Comparison of ENCODE assay signal across 7 mouse cellular contexts in genomic region chr15:62106518-62106975, GRCm38 (mm10).
DNase-seq lines count a peak whose midpoint lies in the region; ATAC-seq and TF ChIP-seq lines count a peak whose summit lies in the region.

No protein-coding gene starts in this region.

- peaks cover 20% of the 10 kb centered on the region for H3K4me1 ChIP-seq in embryonic facial prominence, embryonic 10.5 days
- 0 out of 2 replicates have a peak, but pooled peaks cover 6% of the 10 kb centered on the region for H3K4me1 ChIP-seq in kidney, adult 2 months (ENCODE audit: control insufficient read depth, insufficient read depth, low read length)
- H3K4me1 ChIP-seq in limb, embryonic 12.5 days (replicated peaks) = peaks cover 12% of the 10 kb centered on the region
- H3K4me1 ChIP-seq in midbrain, embryonic 13.5 days (replicated peaks) = peaks cover 13% of the 10 kb centered on the region

- peak; percentile 92 for DNase-seq in adrenal gland, postnatal 10 days
- peak; percentile 59 for DNase-seq in embryonic facial prominence, embryonic 10.5 days (ENCODE audit: low spot score)
- DNase-seq in heart, adult 18-20 months = peak; percentile 90 to 93
- DNase-seq in kidney, adult 2 months = peak; percentile 96
- peak; percentile 78 for DNase-seq in skeletal muscle tissue, adult 2 months (ENCODE audit: low read depth, low spot score)

- WGBS in embryonic facial prominence, embryonic 10.5 days = 22% methylated on average over 5 of the region's 5 CpGs
- 20% methylated on average over 5 of the region's 5 CpGs for WGBS in kidney, adult 2 months
- 31% methylated on average over 5 of the region's 5 CpGs for WGBS in limb, embryonic 12.5 days
- 6% methylated on average over 5 of the region's 5 CpGs for WGBS in midbrain, embryonic 13.5 days

- no peaks in the 10 kb centered on the region for H3K27me3 ChIP-seq in embryonic facial prominence, embryonic 10.5 days (replicated peaks; ENCODE audit: low read depth, poor library complexity, severe bottlenecking)
- no peaks in the 10 kb centered on the region for H3K27me3 ChIP-seq in kidney, adult 2 months (replicated peaks; ENCODE audit: control insufficient read depth, insufficient read depth, low read length)
- no peaks in the 10 kb centered on the region for H3K27me3 ChIP-seq in limb, embryonic 12.5 days
- H3K27me3 ChIP-seq in midbrain, embryonic 13.5 days = peaks cover 43% of the 10 kb centered on the region

- TF ChIP-seq POLR2A in kidney, adult 2 months (IDR thresholded peaks at IDR 0.05; ENCODE audit: low read depth, low read length) = no peak

- TF ChIP-seq CTCF in kidney, adult 2 months (conservative IDR thresholded peaks at IDR 0.05; ENCODE audit: insufficient read depth, insufficient read length, low read depth, low read length) = no peak; the same call in 1 of the 2 replicates

- H3K27ac ChIP-seq in embryonic facial prominence, embryonic 10.5 days (replicated peaks) = peak overlapping the region; percentile 24; the same call in 1 of the 2 replicates
- no peak overlapping the region for H3K27ac ChIP-seq in kidney, adult 2 months (ENCODE audit: insufficient read depth, low read depth, low read length)
- no peak overlapping the region for H3K27ac ChIP-seq in limb, embryonic 12.5 days
- no peak overlapping the region for H3K27ac ChIP-seq in midbrain, embryonic 13.5 days

- H3K4me3 ChIP-seq in embryonic facial prominence, embryonic 10.5 days = no peak overlapping the region
- no peak overlapping the region for H3K4me3 ChIP-seq in kidney, adult 2 months (ENCODE audit: insufficient read depth, low read depth, low read length)
- H3K4me3 ChIP-seq in limb, embryonic 12.5 days (replicated peaks) = no peak overlapping the region
- H3K4me3 ChIP-seq in midbrain, embryonic 13.5 days (replicated peaks) = no peak overlapping the region

- H3K4me2 ChIP-seq in limb, embryonic 12.5 days = no peak overlapping the region
- H3K4me2 ChIP-seq in midbrain, embryonic 13.5 days (replicated peaks) = no peak overlapping the region

- ATAC-seq in limb, embryonic 12.5 days (ENCODE audit: insufficient number of reproducible peaks, insufficient read depth, low FRiP score, low TSS enrichment, low read depth) = peak; percentile 76
- ATAC-seq in midbrain, embryonic 13.5 days = peak; percentile 91

- H3K9me3 ChIP-seq in embryonic facial prominence, embryonic 10.5 days = peaks cover 7% of the 10 kb centered on the region; the same call in 1 of the 2 replicates
- peaks cover 3% of the 10 kb centered on the region; the same call in 1 of the 2 replicates for H3K9me3 ChIP-seq in limb, embryonic 12.5 days
- no peaks in the 10 kb centered on the region for H3K9me3 ChIP-seq in midbrain, embryonic 13.5 days

- H3K36me3 ChIP-seq in embryonic facial prominence, embryonic 10.5 days (replicated peaks) = peaks cover 11% of the 10 kb centered on the region
- no peaks in the 10 kb centered on the region for H3K36me3 ChIP-seq in kidney, adult 2 months (ENCODE audit: control insufficient read depth, insufficient read depth, low read length)
- no peaks in the 10 kb centered on the region for H3K36me3 ChIP-seq in limb, embryonic 12.5 days
- no peaks in the 10 kb centered on the region for H3K36me3 ChIP-seq in midbrain, embryonic 13.5 days

- H3K9ac ChIP-seq in limb, embryonic 12.5 days (replicated peaks) = no peak overlapping the region
- H3K9ac ChIP-seq in midbrain, embryonic 13.5 days (replicated peaks) = no peak overlapping the region
